Mouse (Mus musculus) limb, embryonic 12.5 days (tissue): ENCODE data around the gene Acp7. TPM values are rescaled to one million over a fixed set of nuclear protein-coding genes. Genes with fewer than 3 reads are reported as not detected.
A peak's percentile ranks its signal among the peaks of the same experiment; 100 is the strongest.

ENCODE experiments used
- ATAC-seq: fragments of 200-750 bp; cut with Nextera tagmentation; 2 replicates; pipeline ENCODE4 v1.8.0; 2017; ENCODE audit warnings: low read depth, moderate TSS enrichment; ENCODE audit not compliant: insufficient number of reproducible peaks, insufficient read depth, low FRiP score, low TSS enrichment
- H3K27ac ChIP-seq: fragments of 300-500 bp; sonication (generic); 2 replicates; pipeline ENCODE4 v1.5.1; 2016; ENCODE audit warnings: mild to moderate bottlenecking, moderate library complexity
- H3K27me3 ChIP-seq: fragments of 300-500 bp; sonication (generic); 2 replicates; pipeline ENCODE4 v1.6.1; 2016; ENCODE audit warnings: mild to moderate bottlenecking, moderate library complexity
- H3K36me3 ChIP-seq: fragments of 300-500 bp; sonication (generic); 2 replicates; pipeline ENCODE4 v1.6.1; 2016; ENCODE audit warnings: mild to moderate bottlenecking, moderate library complexity
- H3K4me1 ChIP-seq: fragments of 300-500 bp; sonication (generic); replicated peaks from 2 replicates; pipeline ENCODE4 v1.6.1; 2016
- H3K4me2 ChIP-seq: fragments of 300-500 bp; sonication (generic); 2 replicates; pipeline ENCODE4 v1.6.1; 2016; ENCODE audit warnings: mild to moderate bottlenecking, moderate library complexity
- H3K4me3 ChIP-seq: fragments of 300-500 bp; sonication (generic); replicated peaks from 2 replicates; pipeline ENCODE4 v1.5.1; 2016; ENCODE audit warnings: mild to moderate bottlenecking
- H3K9ac ChIP-seq: fragments of 300-500 bp; sonication (generic); replicated peaks from 2 replicates; pipeline ENCODE4 v1.6.1; 2016; ENCODE audit warnings: mild to moderate bottlenecking, moderate library complexity
- H3K9me3 ChIP-seq: fragments of 300-500 bp; sonication (generic); 2 replicates; pipeline ENCODE4 v1.6.1; 2016; ENCODE audit warnings: mild to moderate bottlenecking, moderate library complexity
- WGBS: fragments of 180-500 bp; shearing (Covaris S2); methylation state at CpG from one replicate; pipeline ENCODE4 v1.1.7; 2016; 5-methylcytosine and 5-hydroxymethylcytosine counted together
- microRNA-seq: library from miRNA; unstranded; fragments of <30 nt; microRNA quantifications from one replicate; pipeline ENCODE4, GENCODE M21; 2017
- polyA plus RNA-seq: library from polyadenylated mRNA; unstranded; fragments of >200 nt; fragmentation: Nextera tagmentation; extraction: Ambion mirVana; gene quantifications from 2 replicates; pipeline ENCODE4 v1.2.1, GENCODE M21; 2016

Gene Acp7
- polyA plus RNA-seq, 1 experiment from 2014 or later = not detected

DNA sequence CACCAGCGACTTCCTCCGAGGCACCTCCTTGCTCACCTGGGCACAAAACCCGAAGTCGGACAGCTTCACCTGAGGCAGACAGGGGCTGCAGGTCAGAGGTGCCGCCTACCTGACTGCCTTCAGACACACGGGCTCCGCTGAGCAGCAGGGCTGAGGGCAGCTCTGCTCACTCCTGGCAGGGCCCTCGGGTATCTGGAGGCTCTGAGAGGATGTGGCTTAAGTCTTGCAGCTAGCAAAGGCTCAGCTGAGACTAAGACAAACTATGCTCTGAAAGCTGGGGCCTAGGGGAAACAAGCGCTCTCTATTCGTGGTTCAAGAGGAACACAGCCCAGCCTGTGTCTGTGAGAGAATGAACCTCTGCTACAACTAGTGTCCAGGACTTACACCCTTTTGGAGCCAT, 70.3 kb downstream of the Acp7 start:
- peaks cover 73% of the 10 kb centered on the region for H3K36me3 ChIP-seq
- peaks cover 10% of the 10 kb centered on the region for H3K4me1 ChIP-seq
- H3K4me2 ChIP-seq = no peak overlapping the region
- no peak overlapping the region for H3K9ac ChIP-seq
- no peak for ATAC-seq
- H3K4me3 ChIP-seq = no peak overlapping the region
- 90% methylated on average over 10 of the region's 10 CpGs for WGBS
- no peaks in the 10 kb centered on the region for H3K9me3 ChIP-seq
- H3K27me3 ChIP-seq = no peaks in the 10 kb centered on the region
- H3K27ac ChIP-seq = no peak overlapping the region

DNA sequence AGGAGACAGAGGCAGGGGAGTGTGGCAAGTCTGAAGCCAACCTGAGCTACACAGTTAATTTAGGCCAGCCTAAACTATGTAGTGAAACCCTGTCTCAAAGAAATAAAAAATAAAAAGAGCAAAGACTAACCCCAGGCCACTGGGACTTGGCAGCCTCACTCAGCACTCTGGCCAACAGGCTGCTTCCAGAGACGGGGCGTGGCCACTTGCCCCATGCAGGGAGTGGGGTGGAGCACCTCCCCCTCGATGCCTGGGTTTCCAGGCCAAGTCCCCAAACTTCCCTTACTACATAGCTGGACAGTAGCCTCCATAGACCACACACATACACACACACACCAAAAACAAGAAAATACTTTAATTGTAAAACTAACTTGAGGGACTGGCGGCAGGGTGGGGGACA, 72.6 kb downstream of the Acp7 start:
- no peak overlapping the region for H3K27ac ChIP-seq
- H3K4me1 ChIP-seq = peaks cover 10% of the 10 kb centered on the region
- no peaks in the 10 kb centered on the region for H3K27me3 ChIP-seq
- no peaks in the 10 kb centered on the region for H3K9me3 ChIP-seq
- H3K4me2 ChIP-seq = no peak overlapping the region
- H3K36me3 ChIP-seq = peaks cover 49% of the 10 kb centered on the region
- no peak overlapping the region for H3K9ac ChIP-seq
- 46% methylated on average over 4 of the region's 4 CpGs for WGBS
- no peak for ATAC-seq
- H3K4me3 ChIP-seq = no peak overlapping the region

DNA sequence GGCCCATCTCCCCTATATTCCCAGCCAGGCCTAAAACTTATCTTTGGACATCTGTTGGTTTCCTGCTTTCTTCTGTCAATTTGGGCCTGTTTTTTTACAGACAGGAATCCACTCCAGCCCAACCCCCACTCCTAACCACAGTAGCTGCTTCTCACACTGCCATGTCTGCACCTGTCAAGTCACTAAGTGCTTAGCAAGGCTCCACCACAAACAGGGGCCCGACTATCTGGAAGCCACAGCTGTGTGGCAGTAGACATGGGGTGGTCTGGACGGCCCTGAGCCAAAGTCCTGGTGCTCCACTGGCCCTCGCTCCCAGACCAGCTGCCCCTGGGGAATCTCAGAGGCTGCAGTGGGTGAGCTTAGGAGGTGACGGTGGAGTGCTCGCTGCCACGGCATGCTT, 73.4 kb downstream of the Acp7 start:
- Histone ChIP-seq H3K9me3 (peaks cover 8% of the 10 kb centered on the region; the same call in 1 of the 2 replicates), H3K27ac (peak overlapping the region; percentile 50; the same call in 1 of the 2 replicates), H3K27me3 (no peaks in the 10 kb centered on the region), H3K4me3 (no peak overlapping the region), H3K4me1 (peaks cover 10% of the 10 kb centered on the region), H3K9ac (no peak overlapping the region), H3K36me3 (peaks cover 41% of the 10 kb centered on the region), H3K4me2 (no peak overlapping the region)
- ATAC-seq = peak; percentile 56; the same call in 1 of the 2 replicates
- 69% methylated on average over 6 of the region's 6 CpGs for WGBS

Small RNA genes within 50 kb of the gene (microRNA-seq; reads per million reads assigned to microRNA genes)
- 1.2 reads per million for gene Mir7049

Other genes starting within 250 kb of the Acp7 start
- gene Med29, start 238.6 kb downstream of the Acp7 start, polyA plus RNA-seq = 45.4 and 51.6 TPM in 2 replicates
- gene Paf1, start 238.4 kb downstream of the Acp7 start, polyA plus RNA-seq = 83.0 and 86.8 TPM in 2 replicates
- 6.2 and 9.0 TPM in 2 replicates for gene Gmfg, start 193.9 kb downstream of the Acp7 start, polyA plus RNA-seq
- gene Lrfn1, start 179.4 kb downstream of the Acp7 start, polyA plus RNA-seq = 7.5 and 7.9 TPM in 2 replicates
- gene Ifnl2, start 120.9 kb downstream of the Acp7 start, polyA plus RNA-seq = not detected in 2 replicates
- not detected in 2 replicates for gene Ifnl3, start 108.5 kb downstream of the Acp7 start, polyA plus RNA-seq
- not detected in 2 replicates for gene Sycn, start 90.4 kb downstream of the Acp7 start, polyA plus RNA-seq
- not detected in 2 replicates for gene Nccrp1, start 84.1 kb downstream of the Acp7 start, polyA plus RNA-seq
- 30.5 and 36.0 TPM in 2 replicates for gene Samd4b, start 33.2 kb downstream of the Acp7 start, polyA plus RNA-seq
- gene Pak4, start 33.1 kb downstream of the Acp7 start, polyA plus RNA-seq = 42.4 and 44.1 TPM in 2 replicates
- 4.9 and 6.4 TPM in 2 replicates for gene Fbxo27, start 61.5 kb upstream of the Acp7 start, polyA plus RNA-seq
- gene Fbxo17, start 85.5 kb upstream of the Acp7 start, polyA plus RNA-seq = 24.0 TPM in 2 replicates
- 125 and 131 TPM in 2 replicates for gene Mrps12, start 110.5 kb upstream of the Acp7 start, polyA plus RNA-seq
- gene Sars2, start 110.7 kb upstream of the Acp7 start, polyA plus RNA-seq = 32.4 and 33.1 TPM in 2 replicates
- 0.24 TPM in 1 of 2 replicates, not detected in the other for gene Ccer2, start 124.8 kb upstream of the Acp7 start, polyA plus RNA-seq
- 70.8 and 76.9 TPM in 2 replicates for gene Sirt2, start 135.4 kb upstream of the Acp7 start, polyA plus RNA-seq
- 37.4 and 40.8 TPM in 2 replicates for gene Nfkbib, start 136.2 kb upstream of the Acp7 start, polyA plus RNA-seq
- gene Rinl, start 157.6 kb upstream of the Acp7 start, polyA plus RNA-seq = 2.3 and 3.1 TPM in 2 replicates
- gene Hnrnpl, start 177.2 kb upstream of the Acp7 start, polyA plus RNA-seq = 347 and 425 TPM in 2 replicates
- 111 and 114 TPM in 2 replicates for gene Ech1, start 193.9 kb upstream of the Acp7 start, polyA plus RNA-seq
- 4.9 and 6.7 TPM in 2 replicates for gene Lgals4, start 202.5 kb upstream of the Acp7 start, polyA plus RNA-seq
- gene Lgals7, start 232.5 kb upstream of the Acp7 start, polyA plus RNA-seq = 3.4 and 4.8 TPM in 2 replicates